Mouse (Mus musculus) skeletal muscle tissue, adult 2 months (tissue): ENCODE measurements around the gene Hps4.
A peak's percentile ranks its signal among the peaks of the same experiment; 100 is the strongest.
"Not testable (repeated sequence)": the region's sequence is repeated elsewhere in the genome, so short reads cannot be mapped to it uniquely, and the experiment has no call there.

Experiments used
- DNase-seq: peaks from one replicate; pipeline ENCODE4 v3.0.0-alpha.2; 2012; ENCODE audit warnings: low read depth, low spot score

Hps4 gene

GRCm38 (mm10) chr5:112342463-112343204, at the start of gene Hps4, which contains the start of gene Srrd:
Gene Hps4, plus strand, starts transcription at chr5:112343083.
Gene Srrd, minus strand, starts transcription at chr5:112343040.
- DNase-seq = peak; percentile 59

DNA sequence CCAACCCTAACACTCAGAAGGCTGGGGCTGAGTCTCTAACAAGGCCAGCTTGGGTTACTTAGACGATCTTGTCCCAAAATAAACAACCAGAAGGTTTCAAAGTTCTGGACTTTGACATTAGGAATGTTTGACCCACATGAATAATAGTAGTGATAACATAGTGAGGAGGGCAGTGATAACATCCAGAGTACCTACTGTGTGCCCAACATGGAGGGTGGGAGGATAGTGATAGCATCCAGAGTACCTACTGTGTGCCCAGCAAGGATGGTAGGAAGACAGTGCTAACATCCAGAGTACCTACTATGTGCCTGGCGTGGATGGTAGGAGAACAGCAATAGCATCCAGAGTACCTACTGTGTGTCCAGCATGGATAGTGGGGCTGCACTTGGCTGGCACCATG, 49.1 kb upstream of the Hps4 start:
- no peak for DNase-seq

DNA sequence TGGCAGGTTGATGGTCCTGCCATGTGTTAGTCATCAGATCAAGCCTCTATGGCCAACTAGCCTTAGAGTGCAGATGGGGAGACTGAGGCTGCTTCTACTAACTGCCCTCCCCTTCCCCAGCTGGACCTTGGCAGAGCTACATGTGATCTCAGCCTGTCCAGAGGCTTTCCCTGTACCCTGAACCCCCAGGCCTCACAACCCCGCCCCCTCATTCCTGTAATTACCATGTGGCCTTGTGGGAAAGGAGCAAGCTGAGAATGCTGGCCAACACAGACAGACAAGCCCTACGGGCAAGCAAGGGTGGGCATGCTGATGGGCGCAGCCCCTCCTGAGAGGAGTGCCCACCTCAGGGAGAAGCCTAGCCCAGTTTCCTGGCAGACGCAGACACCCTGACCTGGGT, 48.2 kb upstream of the Hps4 start:
- no peak for DNase-seq

DNA sequence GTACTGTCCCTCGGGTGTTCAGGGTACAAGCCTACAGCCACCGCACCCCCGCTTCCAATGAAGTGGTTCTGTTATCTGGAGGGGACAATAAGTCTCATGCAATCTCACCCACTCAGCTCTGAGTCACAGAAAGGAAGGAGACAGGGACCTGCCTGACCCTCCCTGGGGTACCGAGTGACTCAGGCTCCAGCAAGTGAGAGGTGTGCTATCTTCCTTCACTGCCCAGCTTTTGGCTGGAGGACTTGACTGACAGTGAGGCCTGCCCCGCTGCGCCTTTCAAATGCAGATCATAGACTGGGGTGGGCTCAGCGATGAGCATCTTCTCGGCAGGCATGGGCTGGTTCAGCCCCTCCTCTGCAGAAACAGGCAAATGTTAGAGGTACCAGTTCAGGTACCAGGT, 47.7 kb upstream of the Hps4 start:
- DNase-seq = no peak

GRCm38 (mm10) chr5:112295564-112295963, 47.3 kb upstream of the Hps4 start:
- no peak for DNase-seq

GRCm38 (mm10) chr5:112296404-112297181, 46.3 kb upstream of the Hps4 start:
- no peak for DNase-seq

GRCm38 (mm10) chr5:112297257-112297656, 45.6 kb upstream of the Hps4 start:
- no peak for DNase-seq

DNA sequence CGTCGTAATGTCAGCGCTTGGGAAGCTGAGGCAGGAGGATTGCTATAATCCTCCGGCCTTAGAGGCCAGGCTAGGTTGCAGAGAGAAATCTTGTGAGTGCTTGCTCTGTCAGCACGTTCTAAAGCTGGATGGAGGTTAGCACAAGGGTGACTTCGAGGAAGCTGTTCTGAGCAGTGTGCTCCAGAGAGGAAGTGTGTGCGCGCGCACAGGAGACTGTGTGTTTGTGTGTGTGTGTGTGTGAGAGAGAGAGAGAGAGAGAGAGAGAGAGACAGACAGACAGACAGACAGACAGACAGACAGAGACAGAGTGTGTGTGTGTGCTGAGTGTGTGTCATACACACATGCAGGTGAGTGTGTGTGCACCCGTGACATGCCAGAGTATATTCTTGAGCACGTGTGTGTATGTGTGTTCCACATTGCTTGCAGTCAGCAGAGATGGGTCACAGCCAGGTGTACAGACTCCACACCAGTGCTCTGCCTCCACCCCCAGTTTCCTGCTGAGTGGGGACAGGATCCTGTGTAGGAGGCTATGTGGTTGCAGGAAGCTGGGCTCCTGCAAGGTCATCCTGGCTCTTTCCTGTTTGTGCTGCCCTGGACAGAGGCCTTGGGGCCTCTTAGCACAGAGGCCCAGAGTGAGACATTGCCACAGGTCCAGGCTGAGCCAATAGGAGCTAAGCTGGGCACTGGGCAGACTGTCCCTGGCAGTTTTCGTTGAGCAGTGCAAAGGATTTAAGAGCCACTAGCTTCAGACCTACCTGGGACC, 44.5 kb upstream of the Hps4 start:
- no peak for DNase-seq

GRCm38 (mm10) chr5:112299399-112299798, 43.5 kb upstream of the Hps4 start:
- DNase-seq = no peak

DNA sequence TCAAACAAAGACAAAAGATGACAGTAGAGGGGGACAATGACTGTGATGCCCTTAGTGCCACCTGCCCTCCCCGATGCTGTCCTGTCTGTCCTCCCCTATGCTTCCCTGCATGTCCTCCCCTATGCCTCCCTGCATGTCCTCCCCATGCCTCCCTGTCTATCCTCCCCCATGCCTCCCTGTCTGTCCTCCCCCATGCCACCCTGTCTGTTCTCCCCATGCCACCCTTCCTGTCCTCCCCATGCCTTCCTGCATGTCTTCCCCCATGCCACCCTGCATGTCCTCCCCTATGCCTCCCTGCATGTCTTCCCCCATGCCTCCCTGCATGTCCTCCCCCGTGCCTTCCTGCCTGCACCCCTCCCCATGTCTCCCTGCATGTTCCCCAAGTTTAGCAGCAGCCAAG, 42.8 kb upstream of the Hps4 start:
- no peak for DNase-seq

DNA sequence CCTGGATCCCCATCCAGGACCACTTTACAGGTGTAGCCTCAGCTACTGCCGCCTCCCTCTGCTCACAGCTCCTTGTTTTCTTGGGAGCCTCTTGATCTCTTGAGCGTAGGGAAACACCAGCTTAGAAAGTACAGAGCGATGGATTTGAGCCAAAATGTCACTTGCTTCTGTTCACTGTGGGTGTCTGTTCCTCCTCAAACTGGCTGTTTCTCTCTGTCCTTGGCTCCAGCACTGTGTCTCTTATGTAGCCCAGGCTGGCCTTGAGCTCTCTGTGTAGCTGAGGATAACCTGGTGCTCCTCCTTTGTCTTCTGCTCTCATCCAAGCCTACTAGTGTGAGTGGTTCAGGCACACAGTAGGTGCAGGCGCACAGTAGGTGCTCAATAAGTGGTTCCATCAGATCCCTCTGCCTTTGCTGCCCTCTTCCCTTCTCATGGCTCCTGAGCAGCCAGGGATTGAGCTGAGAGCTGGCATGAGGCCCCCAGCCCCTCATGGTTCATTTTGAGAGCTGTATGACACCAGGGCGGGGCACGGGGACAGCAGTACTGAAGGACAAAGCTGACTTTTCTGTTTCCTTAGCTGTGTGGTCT, 42.1 kb upstream of the Hps4 start:
- DNase-seq = no peak

GRCm38 (mm10) chr5:112301694-112302093, 41.2 kb upstream of the Hps4 start:
- no peak for DNase-seq

DNA sequence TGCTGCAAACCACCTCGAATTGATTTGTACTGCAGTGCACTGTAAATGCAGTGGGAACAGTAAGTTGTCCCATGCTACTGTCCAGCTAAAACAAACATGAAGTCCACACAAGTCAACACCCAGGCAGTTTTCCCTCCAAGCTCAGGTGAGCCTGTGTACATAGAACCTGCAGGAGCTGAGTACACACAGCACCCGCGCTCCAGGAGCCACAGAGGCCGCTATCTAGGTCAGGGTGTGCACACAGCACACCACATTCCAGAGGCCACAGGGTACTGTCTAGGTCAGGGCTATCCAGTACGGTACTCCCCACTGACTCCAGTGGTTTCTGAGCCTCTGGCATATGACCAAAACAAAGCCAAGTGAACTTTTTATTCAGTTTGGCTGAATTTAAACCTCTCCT, 40.6 kb upstream of the Hps4 start:
- DNase-seq = no peak

- DNase-seq = no peak
Observed at GRCm38 (mm10) chr5:112305842-112306241, 37.0 kb upstream of the Hps4 start.

DNA sequence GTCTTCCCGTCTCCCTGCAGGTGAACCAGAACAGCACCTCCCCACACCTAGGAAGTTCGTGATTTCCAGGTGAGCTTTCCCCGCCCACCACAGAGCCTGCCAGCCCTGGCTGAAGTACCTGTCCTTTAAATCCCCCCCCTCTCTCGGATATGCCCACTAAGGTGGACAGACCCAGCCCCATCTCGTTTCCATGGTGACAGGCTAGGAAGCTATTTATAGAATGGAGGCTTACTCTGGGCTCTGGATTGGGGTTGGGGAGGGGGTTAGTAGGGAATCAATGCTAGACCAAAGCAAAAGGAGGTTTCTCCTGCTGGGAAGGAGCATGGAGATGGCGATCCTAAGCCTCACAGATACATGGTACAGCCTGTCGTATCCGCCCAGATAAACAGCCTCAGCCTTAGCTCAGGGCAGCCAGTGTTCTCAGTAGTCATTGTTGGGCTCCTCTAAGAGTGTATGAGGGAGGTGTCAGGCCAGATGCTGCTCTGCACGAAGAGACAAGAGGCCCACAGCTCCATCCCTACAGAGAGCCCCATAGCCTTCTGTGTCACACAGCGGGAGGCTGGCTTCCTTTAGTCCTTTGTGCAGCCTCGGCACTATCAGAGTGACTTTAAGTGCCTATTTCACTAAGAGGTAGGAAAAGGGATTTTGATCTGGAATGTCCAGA, 29.5 kb upstream of the Hps4 start:
- DNase-seq = no peak

DNA sequence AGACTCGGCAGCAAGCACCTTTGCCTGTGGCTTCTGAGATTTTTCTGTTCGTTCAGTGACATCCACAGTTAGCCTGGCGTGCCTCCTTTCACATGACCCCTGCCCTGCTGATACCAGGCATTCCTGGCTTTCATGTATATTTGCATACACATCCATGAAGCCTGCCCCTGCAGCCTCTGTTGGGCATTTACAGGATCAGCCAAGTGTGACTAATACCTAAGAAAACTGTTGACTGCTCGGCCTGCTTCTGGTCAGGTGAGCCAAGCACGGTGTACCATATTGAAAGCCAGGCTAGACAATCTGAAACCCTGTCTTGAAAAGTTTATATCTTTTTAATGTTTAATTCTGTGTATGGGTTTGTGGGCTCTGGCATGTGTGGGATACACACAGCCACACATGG, 26.4 kb upstream of the Hps4 start:
- no peak for DNase-seq

GRCm38 (mm10) chr5:112317328-112317727, 25.6 kb upstream of the Hps4 start:
- DNase-seq = no peak

GRCm38 (mm10) chr5:112319343-112319742, 23.5 kb upstream of the Hps4 start:
- not testable (repeated sequence) for DNase-seq

GRCm38 (mm10) chr5:112320379-112320778, 22.5 kb upstream of the Hps4 start:
- DNase-seq = no peak

GRCm38 (mm10) chr5:112320936-112321335, 21.9 kb upstream of the Hps4 start:
- no peak for DNase-seq

DNA sequence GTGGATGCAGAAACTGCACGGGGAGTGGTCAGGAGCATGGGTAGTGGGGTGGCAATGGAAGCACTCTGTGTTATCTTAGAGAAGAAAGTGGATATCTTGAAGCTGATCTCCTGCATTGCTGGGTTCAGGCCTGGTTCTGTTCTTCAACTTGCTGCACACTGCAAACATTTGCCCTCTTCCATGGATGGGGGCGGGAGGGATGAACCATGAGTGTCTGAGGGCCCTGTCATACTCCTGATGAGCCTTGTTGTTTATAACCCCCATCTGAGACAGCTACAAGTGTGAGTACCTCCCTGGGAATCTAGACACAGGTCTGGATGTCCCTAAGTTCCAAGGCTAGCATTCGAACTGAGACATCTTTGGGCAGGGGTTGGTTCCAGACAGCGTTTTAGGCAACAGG, 21.5 kb upstream of the Hps4 start:
- no peak for DNase-seq
